9 mouse cellular contexts compared by ENCODE assay signal in the genomic region with DNA sequence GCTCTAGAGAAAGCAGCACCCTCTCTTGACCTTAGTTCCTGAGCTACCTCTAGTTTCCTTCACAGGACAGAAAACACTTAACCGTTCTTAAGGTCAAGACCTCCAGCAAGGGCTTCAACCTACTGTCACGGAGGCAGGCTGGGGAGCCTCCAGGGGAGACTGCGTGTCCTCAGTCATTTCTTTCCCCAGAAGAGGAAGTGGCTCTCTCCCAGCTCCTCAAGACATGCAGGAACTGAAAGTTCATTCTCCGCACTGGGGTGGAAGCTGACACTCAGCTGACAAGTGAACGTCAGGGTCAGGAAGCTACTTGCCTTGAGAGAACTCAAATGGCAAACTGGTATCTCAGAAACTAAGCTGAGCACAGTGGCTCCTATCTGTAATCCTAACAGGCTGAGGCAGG. TPM values are rescaled to one million over a fixed set of nuclear protein-coding genes. Genes with fewer than 3 reads are reported as not detected.
A peak's percentile ranks its signal among the peaks of the same experiment; 100 is the strongest.
DNase-seq lines count a peak whose midpoint lies in the region; ATAC-seq and TF ChIP-seq lines count a peak whose summit lies in the region.
"Had no signal": no experiment of that assay in that cellular context is flagged by ENCODE, and none has a peak within 500 bp of the region (broad histone marks: within the 10 kb centered on the region; RNA-seq: fewer than 3 reads in every experiment).

No protein-coding gene starts in this region.

- no peak overlapping the region for H3K4me3 ChIP-seq in kidney, embryonic 16.5 days (ENCODE audit: low read length)
- H3K4me3 ChIP-seq in forebrain, postnatal 0 days (ENCODE audit: low read depth, low read length), result no peak overlapping the region
- H3K4me3 ChIP-seq: limb, embryonic 15.5 days had no signal

- H3K27ac ChIP-seq in kidney, embryonic 16.5 days (ENCODE audit: low read length), result no peak overlapping the region
- no peak overlapping the region for H3K27ac ChIP-seq in forebrain, postnatal 0 days (ENCODE audit: low read depth, low read length)
- H3K27ac ChIP-seq: limb, embryonic 15.5 days had no signal

- WGBS in kidney, embryonic 16.5 days, result 28% methylated on average over 5 of the region's 5 CpGs
- WGBS in forebrain, postnatal 0 days, result 83% methylated on average over 5 of the region's 5 CpGs

- H3K36me3 ChIP-seq in kidney, embryonic 16.5 days (ENCODE audit: insufficient read depth, low read length), result peaks cover 17% of the 10 kb centered on the region; the same call in 1 of the 2 replicates
- H3K36me3 ChIP-seq in forebrain, postnatal 0 days (ENCODE audit: insufficient read depth), result no peaks in the 10 kb centered on the region; the same call in 1 of the 2 replicates

- H3K9me3 ChIP-seq in kidney, embryonic 16.5 days (ENCODE audit: low read length), result no peaks in the 10 kb centered on the region
- no peaks in the 10 kb centered on the region for H3K9me3 ChIP-seq in forebrain, postnatal 0 days (ENCODE audit: low read length)
- H3K9me3 ChIP-seq: limb, embryonic 15.5 days had no signal

- no peak overlapping the region for H3K4me2 ChIP-seq in kidney, embryonic 16.5 days (replicated peaks; ENCODE audit: low read depth, low read length)
- H3K4me2 ChIP-seq in forebrain, postnatal 0 days (ENCODE audit: low read depth), result no peak overlapping the region
- H3K4me2 ChIP-seq: limb, embryonic 15.5 days had no signal

- DNase-seq in kidney, adult 11 months, result peak; percentile 25
- DNase-seq in brain, adult 2 months (ENCODE audit: low read depth, low spot score), result peak; percentile 54
- peak; percentile 43 to 45 for DNase-seq in kidney, postnatal 36 days
- no peak for DNase-seq in forebrain, postnatal 0 days
- DNase-seq in frontal cortex, postnatal 36 days (ENCODE audit: low spot score in 2 of 2), result no peak
- DNase-seq in right cerebral cortex, postnatal 14 days, result no peak

- H3K9ac ChIP-seq in kidney, embryonic 16.5 days (replicated peaks; ENCODE audit: low read length), result no peak overlapping the region
- H3K9ac ChIP-seq in forebrain, postnatal 0 days, result no peak overlapping the region
- H3K9ac ChIP-seq: limb, embryonic 15.5 days had no signal

- peaks cover 7% of the 10 kb centered on the region for H3K4me1 ChIP-seq in kidney, embryonic 16.5 days (ENCODE audit: insufficient read depth, low read length)
- 0 out of 2 replicates have a peak, but pooled peaks cover 6% of the 10 kb centered on the region for H3K4me1 ChIP-seq in forebrain, postnatal 0 days (ENCODE audit: insufficient read depth)

- no peaks in the 10 kb centered on the region for H3K27me3 ChIP-seq in kidney, embryonic 16.5 days (ENCODE audit: insufficient read depth, low read length)
- no peaks in the 10 kb centered on the region for H3K27me3 ChIP-seq in forebrain, postnatal 0 days (ENCODE audit: insufficient read depth, low read length)
- H3K27me3 ChIP-seq: limb, embryonic 15.5 days had no signal

- no peak for TF ChIP-seq CTCF in forebrain, postnatal 0 days (IDR thresholded peaks at IDR 0.05; ENCODE audit: low read depth)

- ATAC-seq in kidney, embryonic 16.5 days (ENCODE audit: low FRiP score, low TSS enrichment), result no peak
- ATAC-seq in monocyte, adult 5-6 weeks (replicated peaks; ENCODE audit: insufficient number of reproducible peaks, low FRiP score, low TSS enrichment, poor library complexity, severe bottlenecking), result peak; percentile 96
- ATAC-seq in forebrain, postnatal 0 days, result no peak

RNA-seq across cellular contexts. Expression of a gene that starts 15.6 kb away (rescaled TPM):
- polyA plus RNA-seq in kidney, embryonic 16.5 days (2015; fragmentation: Nextera tagmentation; extraction: Ambion mirVana), result 86.5 and 87.0 TPM in 2 replicates
- 28.1 to 56.7 TPM (median 47.2 TPM) in 3 replicates for total RNA-seq in monocyte, adult 5-6 weeks (2017)
- 88.2 and 91.9 TPM in 2 replicates for total RNA-seq in forebrain, postnatal 0 days (2014; rRNA removed)
- polyA plus RNA-seq in forebrain, postnatal 0 days (2015; fragmentation: Nextera tagmentation; extraction: Ambion mirVana), result 153 and 162 TPM in 2 replicates

Comparison
In these comparisons a context has a peak if more than half of its experiments do, and no peak if none do; other contexts are left out.
1. DNase-seq: peak in kidney, adult 11 months (single experiment), brain, adult 2 months (single experiment) and kidney, postnatal 36 days (2 of 2); none in forebrain, postnatal 0 days (single experiment), frontal cortex, postnatal 36 days (0 of 2) and right cerebral cortex, postnatal 14 days (single experiment).